Mouse (Mus musculus) limb, embryonic 14.5 days (tissue): ENCODE measurements at regions not wholly inside any gene's neighbourhood (a gene's known extent, or its start where the extent isn't known, plus 50 kb on each side); places are given as distances from the start of the nearest gene placed in this dataset.
A peak's percentile ranks its signal among the peaks of the same experiment; 100 is the strongest.

Source experiments
- ATAC-seq: fragments of 200-750 bp; cut with Nextera tagmentation; 2 replicates; pipeline ENCODE4 v1.8.0; 2017; ENCODE audit warnings: low read depth, moderate number of reproducible peaks, moderate TSS enrichment; ENCODE audit not compliant: low FRiP score
- DNase-seq: peaks from one replicate; pipeline ENCODE4 v3.0.0-alpha.2; 2015; ENCODE audit warnings: low spot score
- H3K27ac ChIP-seq: fragments of 300-500 bp; sonication (generic); replicated peaks from 2 replicates; pipeline ENCODE4 v1.5.1; 2014; ENCODE audit warnings: low read depth, mild to moderate bottlenecking, low read length, moderate library complexity, mixed read lengths
- H3K27me3 ChIP-seq: fragments of 300-500 bp; sonication (generic); 2 replicates; pipeline ENCODE4 v1.6.1; 2014; ENCODE audit warnings: low read length, mixed read lengths; ENCODE audit not compliant: control insufficient read depth, insufficient read depth
- H3K36me3 ChIP-seq: fragments of 300-500 bp; sonication (generic); 2 replicates; pipeline ENCODE4 v1.6.1; 2014; ENCODE audit warnings: mild to moderate bottlenecking, low read length, moderate library complexity, mixed read lengths; ENCODE audit not compliant: control insufficient read depth, insufficient read depth
- H3K4me1 ChIP-seq: fragments of 300-500 bp; sonication (generic); 2 replicates; pipeline ENCODE4 v1.6.1; 2014; ENCODE audit warnings: antibody characterized with exemption, low read length, mixed read lengths; ENCODE audit not compliant: control insufficient read depth, insufficient read depth
- H3K4me2 ChIP-seq: fragments of 300-500 bp; sonication (generic); replicated peaks from 2 replicates; pipeline ENCODE4 v1.6.1; 2014; ENCODE audit warnings: low read depth, mild to moderate bottlenecking, low read length, moderate library complexity; ENCODE audit not compliant: severe bottlenecking
- H3K4me3 ChIP-seq: fragments of 300-500 bp; sonication (generic); replicated peaks from 2 replicates; pipeline ENCODE4 v1.5.1; 2014; ENCODE audit warnings: low read length
- H3K9ac ChIP-seq: fragments of 300-500 bp; sonication (generic); 2 replicates; pipeline ENCODE4 v1.6.1; 2014; ENCODE audit warnings: mild to moderate bottlenecking, low read depth, low read length, moderate library complexity; ENCODE audit not compliant: severe bottlenecking
- H3K9me3 ChIP-seq: fragments of 300-500 bp; sonication (generic); 2 replicates; pipeline ENCODE4 v1.6.1; 2016; ENCODE audit warnings: low read length; ENCODE audit not compliant: control insufficient read depth
- POLR2A ChIP-seq: fragments of 200-500 bp; IDR thresholded peaks from 2 replicates; pipeline ENCODE4 v1.8.0; 2012; ENCODE audit warnings: inconsistent platforms, mild to moderate bottlenecking, moderate library complexity, borderline replicate concordance; ENCODE audit not compliant: insufficient read depth, insufficient read length; ENCODE audit errors: extremely low read depth
- WGBS: fragments of 180-500 bp; shearing (Covaris S2); extraction: QIAGEN DNeasy Blood & Tissue Kit; methylation state at CpG from one replicate; pipeline ENCODE4 v1.1.7; 2014; 5-methylcytosine and 5-hydroxymethylcytosine counted together

DNA sequence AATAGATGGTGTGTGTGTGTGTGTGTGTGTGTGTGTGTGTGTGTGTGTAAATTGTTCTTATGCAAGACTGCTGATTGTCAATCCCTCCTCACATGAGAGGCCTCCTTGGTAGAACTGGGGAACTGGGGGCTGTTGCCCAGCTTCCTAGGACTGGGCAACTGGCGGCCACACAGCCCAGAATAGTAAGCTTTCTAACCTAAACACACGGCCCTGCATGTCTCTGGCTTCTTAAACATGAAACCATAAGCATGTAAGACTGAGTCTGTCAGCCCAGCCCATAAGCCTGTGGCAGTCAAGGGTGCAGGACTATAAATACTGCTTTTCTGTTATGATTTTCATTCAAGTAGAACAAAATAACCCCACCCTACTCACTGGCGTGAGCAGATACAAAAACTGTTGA lies 60.7 kb downstream of the Ifng start:
- Histone ChIP-seq H3K36me3 (no peaks in the 10 kb centered on the region), H3K4me1 (no peaks in the 10 kb centered on the region), H3K4me2 (no peak overlapping the region), H3K9ac (no peak overlapping the region), H3K9me3 (no peaks in the 10 kb centered on the region), H3K27me3 (no peaks in the 10 kb centered on the region), H3K27ac (no peak overlapping the region), H3K4me3 (no peak overlapping the region)
- WGBS, result 76% methylated on average over 3 of the region's 3 CpGs
- TF ChIP-seq POLR2A, result no peak
- ATAC-seq, result no peak
- DNase-seq, result no peak

DNA sequence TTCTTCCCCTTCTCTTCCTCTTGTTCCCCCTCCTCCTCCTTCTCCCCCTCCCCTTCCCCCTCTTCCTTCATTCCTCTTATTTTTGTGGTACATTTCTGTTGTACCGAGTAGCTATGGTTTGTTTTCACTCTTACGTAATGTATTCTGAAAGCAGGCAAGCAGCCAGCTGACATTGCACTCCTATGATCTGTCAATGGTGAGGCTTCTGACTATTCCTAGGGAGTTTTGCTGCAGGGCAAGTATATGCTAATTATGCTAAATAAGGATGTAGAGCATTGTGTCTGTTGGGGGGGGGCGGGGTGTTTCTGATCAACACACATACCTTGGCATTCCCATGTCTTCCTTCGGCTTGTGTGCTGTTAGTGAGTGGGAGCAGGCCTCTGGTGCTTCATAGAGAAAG lies 64.0 kb downstream of the Ifng start:
- Histone ChIP-seq H3K27ac (no peak overlapping the region), H3K9me3 (no peaks in the 10 kb centered on the region), H3K27me3 (no peaks in the 10 kb centered on the region), H3K4me3 (no peak overlapping the region), H3K36me3 (no peaks in the 10 kb centered on the region), H3K4me1 (no peaks in the 10 kb centered on the region), H3K4me2 (no peak overlapping the region), H3K9ac (no peak overlapping the region)
- WGBS, result 64% methylated on average over 4 of the region's 4 CpGs
- DNase-seq (no peak), ATAC-seq (no peak)
- no peak for TF ChIP-seq POLR2A

DNA sequence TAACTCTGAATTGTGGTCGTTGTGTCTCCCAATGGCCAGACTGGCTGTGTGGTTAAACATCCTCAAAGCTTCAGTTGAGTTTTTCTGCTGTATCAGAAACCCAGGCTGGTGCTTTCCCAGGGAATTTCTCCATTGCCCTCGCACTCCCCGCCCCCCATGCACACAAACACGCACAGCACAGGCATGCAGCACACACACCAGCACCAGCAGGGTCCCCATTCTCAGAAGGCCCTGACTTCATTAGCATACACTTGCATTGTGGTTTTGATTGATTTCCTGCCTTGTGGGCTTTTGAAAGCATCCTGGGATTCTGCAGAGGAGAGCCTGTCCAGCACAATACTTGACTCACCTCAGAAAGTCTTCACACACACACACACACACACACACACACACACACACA lies 65.3 kb downstream of the Ifng start:
- no peak overlapping the region for H3K27ac ChIP-seq
- no peaks in the 10 kb centered on the region for H3K27me3 ChIP-seq
- no peak overlapping the region for H3K9ac ChIP-seq
- H3K4me2 ChIP-seq, result no peak overlapping the region
- H3K4me3 ChIP-seq, result no peak overlapping the region
- DNase-seq, result no peak
- no peaks in the 10 kb centered on the region for H3K36me3 ChIP-seq
- H3K9me3 ChIP-seq, result no peaks in the 10 kb centered on the region
- no peak for ATAC-seq
- no peak for TF ChIP-seq POLR2A
- no peaks in the 10 kb centered on the region for H3K4me1 ChIP-seq
- WGBS, result 73% methylated on average over 4 of the region's 4 CpGs

DNA sequence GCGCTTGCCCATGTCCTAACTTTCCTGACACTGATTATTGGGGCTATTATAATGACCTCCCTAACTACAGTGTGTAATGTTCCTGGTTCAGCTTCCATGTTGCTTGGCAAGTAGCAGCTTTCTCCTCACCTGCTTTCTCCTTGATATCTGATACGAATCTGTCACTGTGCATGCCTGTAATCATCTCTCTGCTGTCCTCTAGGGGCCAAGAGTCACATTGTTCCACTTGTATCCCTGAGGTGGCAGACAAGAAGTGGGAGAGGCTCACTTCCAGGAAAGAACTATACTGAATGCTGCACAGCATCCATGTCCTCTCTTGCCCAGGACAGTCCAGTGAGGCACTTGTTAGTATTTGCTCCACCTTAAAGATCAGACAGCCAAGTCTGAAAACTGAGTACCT lies 66.8 kb downstream of the Ifng start:
- WGBS, result 50% methylated on average over 2 of the region's 2 CpGs
- ATAC-seq, result no peak

DNA sequence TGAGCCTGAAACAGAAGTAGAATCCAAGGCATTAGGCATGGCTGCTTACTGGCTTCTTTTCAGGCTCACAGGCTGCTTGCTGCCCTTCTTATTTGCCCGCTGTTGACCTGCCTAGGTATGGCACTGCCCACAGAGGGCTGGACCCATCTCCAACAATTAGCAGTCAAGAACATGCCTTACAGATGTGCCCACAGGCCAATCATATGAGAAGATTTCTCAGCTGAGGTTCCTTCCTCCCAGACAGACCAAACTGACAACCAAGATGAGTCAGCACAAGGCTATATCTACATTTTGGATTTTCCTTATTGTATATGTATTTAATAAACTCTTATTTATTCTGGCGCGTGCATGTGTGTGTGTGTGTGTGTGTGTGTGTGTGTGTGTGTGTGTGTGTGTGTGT lies 76.0 kb downstream of the Ifng start:
- no peaks in the 10 kb centered on the region for H3K4me1 ChIP-seq
- no peak for ATAC-seq
- TF ChIP-seq POLR2A, result no peak
- no peaks in the 10 kb centered on the region for H3K36me3 ChIP-seq
- H3K27me3 ChIP-seq, result no peaks in the 10 kb centered on the region
- no peaks in the 10 kb centered on the region for H3K9me3 ChIP-seq
- no peak overlapping the region for H3K9ac ChIP-seq
- H3K27ac ChIP-seq, result no peak overlapping the region
- DNase-seq, result no peak
- no peak overlapping the region for H3K4me3 ChIP-seq
- no peak overlapping the region for H3K4me2 ChIP-seq
- WGBS, result 87% methylated on average over 3 of the region's 3 CpGs

More for the DNA sequence above, 66.8 kb downstream of the Ifng start:
- Histone ChIP-seq H3K27ac (no peak overlapping the region), H3K27me3 (no peaks in the 10 kb centered on the region), H3K9me3 (no peaks in the 10 kb centered on the region), H3K9ac (no peak overlapping the region), H3K4me2 (no peak overlapping the region), H3K4me1 (no peaks in the 10 kb centered on the region), H3K4me3 (no peak overlapping the region), H3K36me3 (no peaks in the 10 kb centered on the region)
- DNase-seq, result peak; percentile 11
- no peak for TF ChIP-seq POLR2A

DNA sequence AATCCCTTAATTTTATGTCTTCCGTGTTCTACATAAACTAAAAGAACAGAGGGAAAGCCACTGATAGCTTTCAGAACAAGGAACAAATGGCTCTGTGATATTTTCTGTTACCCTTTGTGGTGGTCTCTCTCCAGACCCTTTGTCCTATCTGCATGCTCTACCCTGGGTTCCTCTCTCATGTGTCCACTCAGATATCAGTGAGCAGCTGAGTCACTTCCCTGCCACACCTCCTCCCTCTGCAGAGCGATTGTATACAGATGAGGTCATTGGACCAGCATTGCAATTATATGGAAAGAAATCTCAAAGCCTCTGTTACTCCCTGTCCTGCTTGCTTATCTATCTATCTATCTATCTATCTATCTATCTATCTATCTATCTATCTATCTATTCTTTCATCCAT lies 77.1 kb downstream of the Ifng start:
- no peak overlapping the region for H3K9ac ChIP-seq
- no peak overlapping the region for H3K4me3 ChIP-seq
- H3K4me1 ChIP-seq, result no peaks in the 10 kb centered on the region
- H3K27ac ChIP-seq, result no peak overlapping the region
- no peaks in the 10 kb centered on the region for H3K27me3 ChIP-seq
- H3K36me3 ChIP-seq, result no peaks in the 10 kb centered on the region
- WGBS, result 79% methylated on average over 2 of the region's 2 CpGs
- DNase-seq (no peak), ATAC-seq (no peak)
- no peak for TF ChIP-seq POLR2A
- no peak overlapping the region for H3K4me2 ChIP-seq
- no peaks in the 10 kb centered on the region for H3K9me3 ChIP-seq
